ENCODE assay signal across 34 mouse cellular contexts in the genomic region with DNA sequence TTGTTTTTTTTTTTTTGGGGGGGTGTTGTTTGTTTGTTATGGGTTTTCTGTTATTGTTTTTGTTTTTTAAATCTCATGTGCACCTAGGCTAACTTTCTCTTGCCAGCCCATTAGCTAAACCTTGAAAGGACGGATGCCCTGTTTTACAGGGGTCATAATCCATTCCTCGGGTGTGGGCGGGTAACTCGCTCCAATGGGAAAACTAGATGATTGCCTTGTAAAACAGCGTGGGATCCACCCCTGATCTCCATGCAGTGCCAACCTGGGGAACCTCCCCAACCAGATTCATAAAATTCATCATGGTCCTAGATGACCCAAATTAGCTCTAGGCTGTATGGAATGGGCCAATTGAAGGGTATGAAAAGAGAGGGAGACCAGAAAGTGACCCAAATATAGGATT. TPM values are rescaled to one million over a fixed set of nuclear protein-coding genes. Genes with fewer than 3 reads are reported as not detected.
"Had no signal": no experiment of that assay in that cellular context is flagged by ENCODE, and none has a peak within 500 bp of the region (broad histone marks: within the 10 kb centered on the region; RNA-seq: fewer than 3 reads in every experiment).

No protein-coding gene starts in this region.

- ATAC-seq: forebrain, embryonic 13.5 days; forebrain, embryonic 14.5 days; forebrain, embryonic 15.5 days; forebrain, embryonic 16.5 days; forebrain, postnatal 0 days had no signal

- H3K9me3 ChIP-seq: embryonic facial prominence, embryonic 10.5 days; embryonic facial prominence, embryonic 12.5 days; embryonic facial prominence, embryonic 13.5 days; embryonic facial prominence, embryonic 15.5 days; forebrain, embryonic 10.5 days; forebrain, embryonic 13.5 days; forebrain, embryonic 15.5 days had no signal

- H3K36me3 ChIP-seq: embryonic facial prominence, embryonic 10.5 days; embryonic facial prominence, embryonic 12.5 days; embryonic facial prominence, embryonic 13.5 days; embryonic facial prominence, embryonic 15.5 days; forebrain, embryonic 15.5 days had no signal

- H3K4me1 ChIP-seq: embryonic facial prominence, embryonic 12.5 days; embryonic facial prominence, embryonic 15.5 days had no signal

- H3K27ac ChIP-seq: embryonic facial prominence, embryonic 10.5 days; embryonic facial prominence, embryonic 12.5 days; embryonic facial prominence, embryonic 13.5 days; embryonic facial prominence, embryonic 15.5 days; forebrain, embryonic 10.5 days; forebrain, embryonic 13.5 days; forebrain, embryonic 15.5 days; gastrocnemius, adult 2 months; heart, adult 2 months had no signal

- H3K4me3 ChIP-seq: embryonic facial prominence, embryonic 10.5 days; embryonic facial prominence, embryonic 12.5 days; embryonic facial prominence, embryonic 13.5 days; embryonic facial prominence, embryonic 15.5 days; erythroblast, embryonic 14.5 days; forebrain, embryonic 10.5 days; forebrain, embryonic 13.5 days; forebrain, embryonic 15.5 days; gastrocnemius, adult 2 months; heart, adult 2 months had no signal

- H3K9ac ChIP-seq: embryonic facial prominence, embryonic 12.5 days; embryonic facial prominence, embryonic 13.5 days; embryonic facial prominence, embryonic 15.5 days; forebrain, embryonic 13.5 days; forebrain, embryonic 15.5 days; forebrain, postnatal 0 days had no signal

- DNase-seq: cerebellum, adult 18-20 months; cerebellum, adult 2 months; cerebellum, adult 8-10 months; cerebellum, adult 9-10 months; cerebellum, adult 9-11 months; cerebellum, postnatal 36 days; embryo, embryonic 11 days; forebrain, postnatal 0 days; gastrocnemius, adult 2 months; gastrocnemius, postnatal 10 days; gastrocnemius, postnatal 14 days; gastrocnemius, postnatal 25 days; gastrocnemius, postnatal 36 days; heart, adult 18-20 months; heart, adult 2 months had no signal

- H3K4me2 ChIP-seq: embryonic facial prominence, embryonic 12.5 days; embryonic facial prominence, embryonic 13.5 days; embryonic facial prominence, embryonic 15.5 days; forebrain, embryonic 13.5 days; forebrain, embryonic 15.5 days had no signal

RNA-seq across cellular contexts. Expression of gene Gm5089, which starts 51.0 kb away (rescaled TPM):
- total RNA-seq: common myeloid progenitor, adult 5-6 weeks; gastrocnemius, adult 18-20 months; gastrocnemius, adult 2 months; gastrocnemius, adult 8-10 months; gastrocnemius, postnatal 10 days; gastrocnemius, postnatal 14 days; gastrocnemius, postnatal 25 days; gastrocnemius, postnatal 36 days; gastrocnemius, postnatal 4 days; granulocyte monocyte progenitor cell, adult 5-6 weeks; heart, adult 18-20 months; heart, adult 2 months; heart, adult 8-10 months had no signal
- polyA plus RNA-seq: embryonic facial prominence, embryonic 11.5 days; embryonic facial prominence, embryonic 14.5 days; erythroblast, embryonic 14.5 days; gonadal fat pad, adult 2 months; heart, adult 2 months had no signal
